Mouse (Mus musculus) kidney, adult 18-20 months (tissue): ENCODE measurements around the gene Trpm7.
A peak's percentile ranks its signal among the peaks of the same experiment; 100 is the strongest.

Experiments
- DNase-seq: peaks from one replicate; pipeline ENCODE4 v3.0.0; 2021

Trpm7 gene

GRCm38 (mm10) chr2:126815822-126816221 is 60.2 kb downstream of the Trpm7 start:
- DNase-seq: no peak

- DNase-seq: no peak
Observed at GRCm38 (mm10) chr2:126801980-126802379, 74.0 kb downstream of the Trpm7 start.

- DNase-seq: no peak
Observed at GRCm38 (mm10) chr2:126798455-126798854, 77.6 kb downstream of the Trpm7 start.

- DNase-seq: no peak
Observed at GRCm38 (mm10) chr2:126795708-126796107, 80.3 kb downstream of the Trpm7 start.

- DNase-seq: no peak
Observed at GRCm38 (mm10) chr2:126792611-126793010, 83.4 kb downstream of the Trpm7 start.

- no peak for DNase-seq
Observed at GRCm38 (mm10) chr2:126787721-126788342, 88.2 kb downstream of the Trpm7 start.

- no peak for DNase-seq
Observed at GRCm38 (mm10) chr2:126783370-126783769, 92.7 kb downstream of the Trpm7 start, which contains the start of gene Usp50. TSS of gene Usp50 (minus strand) at chr2:126783470.

- DNase-seq: peak; percentile 63
Observed at GRCm38 (mm10) chr2:126782433-126782832, 93.6 kb downstream of the Trpm7 start.

GRCm38 (mm10) chr2:126781478-126781877 is 94.6 kb downstream of the Trpm7 start:
- DNase-seq: no peak

- no peak for DNase-seq
Observed at GRCm38 (mm10) chr2:126780286-126780685, 95.7 kb downstream of the Trpm7 start.

- no peak for DNase-seq
Observed at GRCm38 (mm10) chr2:126778806-126779205, 97.2 kb downstream of the Trpm7 start.

- no peak for DNase-seq
Observed at GRCm38 (mm10) chr2:126776416-126776815, 99.6 kb downstream of the Trpm7 start.

- no peak for DNase-seq
Observed at GRCm38 (mm10) chr2:126775951-126776350, 100.1 kb downstream of the Trpm7 start.

- DNase-seq: no peak
Observed at GRCm38 (mm10) chr2:126772217-126772616, 103.8 kb downstream of the Trpm7 start.

GRCm38 (mm10) chr2:126769431-126770181 is 106.4 kb downstream of the Trpm7 start:
- DNase-seq: no peak

- DNase-seq: no peak
Observed at GRCm38 (mm10) chr2:126768194-126768593, 107.8 kb downstream of the Trpm7 start.

GRCm38 (mm10) chr2:126767599-126767998 is 108.4 kb downstream of the Trpm7 start:
- DNase-seq: no peak

GRCm38 (mm10) chr2:126765867-126766582 is 110.0 kb downstream of the Trpm7 start:
- no peak for DNase-seq

- DNase-seq: no peak
Observed at GRCm38 (mm10) chr2:126759351-126759750, 116.7 kb downstream of the Trpm7 start.

- no peak for DNase-seq
Observed at GRCm38 (mm10) chr2:126755664-126756063, 120.4 kb downstream of the Trpm7 start.

- no peak for DNase-seq
Observed at GRCm38 (mm10) chr2:126743389-126743788, 132.6 kb downstream of the Trpm7 start.
